Mouse (Mus musculus) hematopoietic multipotent progenitor cell, adult 10-12 weeks (in vitro differentiated cells): Measurements from ENCODE around the gene Clec14a. TPM values are rescaled to one million over a fixed set of nuclear protein-coding genes. Genes with fewer than 3 reads are reported as not detected.

ENCODE experiments used
- polyA plus RNA-seq: library from polyadenylated mRNA; stranded (reverse); fragments of >175 nt; gene quantifications from 2 replicates; pipeline ENCODE4 v1.2.3, GENCODE M21; 2012; ENCODE audit warnings: low replicate concordance

Clec14a gene
- 0.27 TPM in 1 of 2 replicates, not detected in the other for polyA plus RNA-seq

DNA sequence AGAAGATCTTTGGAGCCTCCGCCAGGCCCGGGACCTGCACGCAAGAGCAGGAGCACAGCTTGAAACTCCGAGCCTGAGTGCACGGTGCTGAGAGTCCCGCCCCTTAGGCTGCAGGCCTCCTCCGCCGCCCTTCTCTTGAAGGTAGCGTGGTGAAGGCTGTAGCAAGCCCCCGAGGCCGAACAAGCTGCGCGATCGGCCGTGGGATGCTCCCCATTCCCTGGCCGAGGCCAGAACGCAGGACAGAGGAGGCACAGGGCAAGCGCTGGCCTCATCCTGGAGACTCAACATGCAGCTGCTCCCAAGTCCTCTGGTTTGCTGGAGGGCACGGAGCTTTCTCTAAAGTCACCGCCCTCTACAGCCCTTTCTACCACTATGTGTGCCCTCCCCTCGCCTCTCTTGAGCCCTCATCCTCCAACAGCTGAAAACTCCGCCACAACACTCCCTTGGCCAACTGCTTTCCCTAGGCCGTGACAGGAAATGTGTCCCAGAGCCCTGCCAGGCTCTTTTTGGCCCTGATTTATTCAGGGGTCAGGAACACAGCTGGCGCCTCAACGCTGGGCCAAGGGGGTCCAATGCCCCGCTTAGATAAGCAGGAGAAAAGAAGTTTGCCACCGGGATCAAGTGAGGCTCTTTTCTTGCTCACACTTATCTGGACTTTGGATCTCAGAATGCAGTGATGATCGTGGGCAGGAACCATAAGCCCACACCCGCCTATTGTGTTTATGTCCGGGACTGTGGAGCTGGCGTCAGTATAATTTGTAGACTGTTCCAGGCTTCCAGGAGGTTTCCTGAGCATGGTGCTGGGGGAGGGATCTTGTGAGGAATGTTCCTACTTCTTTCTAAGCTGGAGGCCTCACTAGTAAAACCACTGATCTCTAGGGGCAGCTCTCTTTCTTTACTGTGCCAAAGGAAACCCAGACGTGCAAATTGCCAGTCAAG, at the start of gene Clec14a:
Gene Clec14a (minus strand): TSS at position 728 of the 939 bp plus-strand sequence.

Other genes with a start within 250 kb of the Clec14a start
- 0.11 TPM in 1 of 2 replicates, not detected in the other for gene Sstr1, start 57.5 kb downstream of the Clec14a start, polyA plus RNA-seq